Mouse (Mus musculus): ENCODE results near the gene Abca13. TPM values are rescaled to one million over a fixed set of nuclear protein-coding genes. Genes with fewer than 3 reads are reported as not detected.
"Not testable (repeated sequence)": the region's sequence is repeated elsewhere in the genome, so short reads cannot be mapped to it uniquely, and the experiment has no call there.

Gene Abca13
- not detected for total RNA-seq (2021)
- long read RNA-seq, experiment 1 = 0 reads
- long read RNA-seq, experiment 2 = 0 reads

- intact Hi-C loops (cut with DNase I; ENCODE audit: low total_unique reads) = no loop called here
- no peak for DNase-seq
Measured at GRCm38 (mm10) chr11:9191555-9192131, at the start of gene Abca13. Gene Abca13 (plus strand): TSS chr11:9191942.

GRCm38 (mm10) chr11:9145113-9145512, 46.6 kb upstream of the Abca13 start:
- intact Hi-C loops (cut with DNase I; ENCODE audit: low total_unique reads) = no loop called here

DNA sequence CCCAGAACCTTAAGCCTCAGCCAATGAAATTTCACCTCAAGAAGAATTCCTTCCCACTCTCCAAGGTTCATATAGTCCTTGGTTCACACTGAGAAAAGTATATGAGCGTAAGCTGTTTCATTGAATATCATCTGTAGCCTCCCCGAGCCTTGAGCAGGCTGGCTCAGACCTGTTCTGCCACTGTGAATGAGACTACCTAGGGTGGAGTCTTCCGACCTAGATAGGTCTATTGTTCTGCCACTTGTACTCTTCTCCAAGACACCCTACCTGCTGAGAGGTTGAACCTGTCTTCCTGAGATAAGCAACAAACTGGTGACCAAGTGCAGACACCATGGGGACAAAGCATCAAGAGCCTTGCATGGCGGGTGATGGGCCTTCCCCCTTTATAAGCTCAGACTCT, 45.6 kb upstream of the Abca13 start:
- no peak for DNase-seq
- intact Hi-C loops (cut with DNase I; ENCODE audit: low total_unique reads) = no loop called here

More at GRCm38 (mm10) chr11:9145113-9145512, 46.6 kb upstream of the Abca13 start:
- no peak for DNase-seq

DNA sequence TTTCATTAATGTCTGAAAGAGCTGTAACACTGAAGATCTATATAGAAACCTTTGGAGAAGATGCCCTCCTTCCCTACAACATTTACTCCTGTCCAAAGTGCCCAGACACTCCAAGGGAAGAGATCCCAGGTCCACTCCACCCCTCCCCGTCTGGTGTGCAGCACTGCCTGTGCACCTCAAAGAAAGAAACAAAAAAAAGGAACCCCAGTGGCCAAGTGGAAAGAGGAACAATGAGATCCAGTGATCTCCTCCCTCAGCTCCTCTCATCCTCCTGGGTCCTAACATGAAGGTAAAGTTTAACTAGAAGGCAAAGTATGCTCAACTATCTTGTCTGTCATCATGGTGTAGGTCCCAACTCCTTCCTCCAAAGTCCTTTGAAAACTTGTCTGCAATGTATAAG, 45.1 kb upstream of the Abca13 start:
- intact Hi-C loops (cut with DNase I; ENCODE audit: low total_unique reads) = no loop called here
- no peak for DNase-seq

GRCm38 (mm10) chr11:9148206-9148605, 43.5 kb upstream of the Abca13 start:
- no peak for DNase-seq
- intact Hi-C loops (cut with DNase I; ENCODE audit: low total_unique reads) = no loop called here

GRCm38 (mm10) chr11:9150403-9150802, 41.3 kb upstream of the Abca13 start:
- DNase-seq; intact Hi-C loops (cut with DNase I; ENCODE audit: low total_unique reads): not testable (repeated sequence)

DNA sequence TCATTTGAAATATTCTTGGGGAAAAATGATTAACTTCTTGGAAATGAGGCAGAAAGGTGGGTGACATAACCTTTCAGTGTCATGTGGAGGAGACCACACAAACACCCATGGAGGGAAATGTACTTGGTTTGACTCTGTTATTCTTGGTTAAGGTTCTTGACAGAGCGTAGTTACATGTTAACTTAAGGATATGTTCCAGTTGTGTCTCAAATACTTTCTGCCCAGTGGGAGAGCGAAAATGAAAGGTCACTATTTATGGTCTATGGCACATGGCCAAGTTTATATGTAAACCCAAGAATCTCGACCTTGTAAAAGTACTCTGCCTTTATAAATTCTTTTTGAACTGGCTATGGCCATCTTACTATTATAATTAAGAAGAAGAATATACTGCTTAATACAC, 31.8 kb upstream of the Abca13 start:
- intact Hi-C loops (cut with DNase I; ENCODE audit: low total_unique reads) = no loop called here
- DNase-seq = no peak

GRCm38 (mm10) chr11:9167331-9167730, 24.4 kb upstream of the Abca13 start:
- intact Hi-C loops (cut with DNase I; ENCODE audit: low total_unique reads) = no loop called here
- DNase-seq = no peak

- intact Hi-C loops (cut with DNase I; ENCODE audit: low total_unique reads) = no loop called here
- DNase-seq = no peak
Measured at GRCm38 (mm10) chr11:9181477-9181876, 10.3 kb upstream of the Abca13 start.

DNA sequence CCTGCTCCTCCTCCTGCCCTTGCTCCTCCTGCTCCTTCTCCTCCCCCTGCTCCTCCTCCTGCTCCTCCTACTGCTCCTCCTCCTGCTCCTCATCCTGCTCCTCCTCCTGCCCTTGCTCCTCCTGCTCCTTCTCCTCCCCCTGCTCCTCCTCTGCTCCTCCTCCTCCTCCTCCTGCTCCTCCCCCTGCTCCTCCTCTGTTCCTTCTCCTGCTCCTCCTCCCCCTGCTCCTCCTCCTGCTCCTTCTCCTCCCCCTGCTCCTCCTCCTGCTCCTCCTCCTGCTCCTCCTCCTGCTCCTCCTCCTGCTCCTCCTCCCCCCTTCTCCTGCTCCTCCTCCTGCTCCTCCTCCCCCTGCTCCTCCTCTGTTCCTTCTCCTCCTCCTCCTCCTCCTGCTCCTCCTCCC, 2.3 kb upstream of the Abca13 start:
- DNase-seq; intact Hi-C loops (cut with DNase I; ENCODE audit: low total_unique reads): not testable (repeated sequence)

DNA sequence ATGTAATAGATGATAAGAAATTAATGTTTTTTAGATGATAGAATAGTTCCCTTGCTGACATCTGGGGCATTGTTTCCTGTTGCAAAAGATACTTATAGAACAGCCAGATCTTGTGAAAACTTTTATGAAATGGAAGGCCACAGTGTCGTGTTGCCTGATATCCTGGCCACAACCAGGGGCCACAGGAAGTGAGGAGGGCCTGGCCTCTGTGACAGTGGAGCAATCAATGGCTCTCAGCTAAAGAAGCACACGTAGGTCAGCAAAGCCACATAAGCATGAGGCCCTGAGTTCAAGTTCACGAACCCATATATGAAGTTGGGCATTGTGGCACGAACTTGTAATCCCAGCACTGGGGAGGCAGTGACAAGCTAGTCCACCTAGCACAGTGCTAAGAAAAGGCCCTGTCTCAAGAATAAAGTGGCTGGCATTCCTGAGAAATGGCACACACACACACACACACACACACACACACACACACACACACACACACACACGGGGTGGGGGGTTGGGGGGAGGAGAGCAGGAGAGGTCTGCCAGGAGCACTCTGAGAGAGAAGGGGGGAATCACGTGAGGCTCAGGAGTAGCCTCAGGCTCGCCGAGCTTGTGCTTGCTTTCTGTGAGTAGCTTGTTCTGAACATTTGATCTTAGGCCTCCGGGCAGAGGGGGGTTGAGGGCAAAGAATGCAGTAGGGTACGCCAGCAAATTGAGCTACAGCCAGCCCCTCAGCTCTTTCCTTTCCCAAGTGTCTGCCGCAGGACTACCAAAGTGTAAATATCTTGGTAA, 779 bp upstream of the Abca13 start:
- DNase-seq = no peak
- intact Hi-C loops (cut with DNase I; ENCODE audit: low total_unique reads) = no loop called here

- intact Hi-C loops (cut with DNase I; ENCODE audit: low total_unique reads) = no loop called here
- DNase-seq = no peak
Measured at GRCm38 (mm10) chr11:9194861-9195260, 3.1 kb downstream of the Abca13 start.

- DNase-seq = no peak
- intact Hi-C loops (cut with DNase I; ENCODE audit: low total_unique reads) = no loop called here
Measured at GRCm38 (mm10) chr11:9199868-9200267, 8.1 kb downstream of the Abca13 start.

DNA sequence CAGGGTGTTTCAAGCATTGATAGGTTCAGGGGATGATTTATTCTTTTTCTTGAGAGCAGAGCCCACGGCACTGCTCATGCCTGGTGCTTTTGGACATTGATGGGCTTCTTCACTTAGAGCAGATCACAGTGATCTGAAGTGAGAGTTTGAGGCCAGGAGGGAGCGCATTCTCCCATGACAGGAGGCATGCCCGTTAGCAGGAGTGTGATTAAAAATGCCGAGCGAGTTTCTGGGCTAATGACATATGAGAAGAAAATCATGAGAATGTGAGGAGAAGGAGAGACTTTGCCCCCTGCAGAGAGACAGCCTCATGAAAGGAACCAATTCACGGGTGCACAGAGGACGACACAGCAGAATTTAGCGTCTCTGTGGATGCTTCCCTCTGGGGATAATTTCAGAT, 19.0 kb downstream of the Abca13 start:
- no peak for DNase-seq
- intact Hi-C loops (cut with DNase I; ENCODE audit: low total_unique reads) = no loop called here

DNA sequence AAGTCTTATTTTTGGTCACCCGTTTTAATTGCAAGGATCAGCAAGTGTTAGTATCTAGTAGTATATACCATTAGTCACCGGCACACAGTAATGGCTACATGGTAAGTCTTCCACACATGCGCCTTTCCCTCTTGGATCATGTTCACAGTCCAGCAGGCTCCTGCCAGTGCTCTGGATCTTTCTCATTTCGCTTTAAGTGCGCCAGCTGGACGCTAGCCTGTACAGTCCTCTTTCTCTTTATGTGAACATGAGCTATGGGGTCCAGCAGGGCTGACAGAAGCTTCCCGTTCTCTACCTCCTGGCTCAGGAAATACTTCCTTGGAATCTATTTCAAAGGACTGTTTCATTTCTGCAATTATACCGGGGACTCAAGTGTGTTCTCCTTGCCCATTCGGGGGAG, 21.8 kb downstream of the Abca13 start:
- DNase-seq = no peak
- intact Hi-C loops (cut with DNase I; ENCODE audit: low total_unique reads) = no loop called here

DNA sequence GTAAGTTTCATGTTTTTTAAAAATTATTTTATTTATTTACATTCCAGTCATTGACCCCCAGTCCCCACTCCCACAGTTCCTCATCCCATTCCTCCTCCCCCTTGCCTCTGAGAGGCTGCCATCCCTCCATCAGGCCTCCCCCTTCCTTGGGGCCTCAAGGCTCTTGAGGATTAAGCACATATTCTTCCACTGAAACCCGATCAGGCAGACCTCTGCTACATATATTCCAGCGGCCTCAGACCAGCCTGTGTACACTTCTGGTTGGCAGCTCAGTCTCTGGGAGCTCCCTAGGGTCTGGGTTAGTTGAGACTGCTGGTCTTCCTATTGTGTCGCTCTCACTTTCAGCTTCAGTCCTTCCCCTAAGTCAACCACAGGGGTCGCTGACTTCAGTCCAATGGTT, 24.5 kb downstream of the Abca13 start:
- intact Hi-C loops (cut with DNase I; ENCODE audit: low total_unique reads) = no loop called here
- no peak for DNase-seq

DNA sequence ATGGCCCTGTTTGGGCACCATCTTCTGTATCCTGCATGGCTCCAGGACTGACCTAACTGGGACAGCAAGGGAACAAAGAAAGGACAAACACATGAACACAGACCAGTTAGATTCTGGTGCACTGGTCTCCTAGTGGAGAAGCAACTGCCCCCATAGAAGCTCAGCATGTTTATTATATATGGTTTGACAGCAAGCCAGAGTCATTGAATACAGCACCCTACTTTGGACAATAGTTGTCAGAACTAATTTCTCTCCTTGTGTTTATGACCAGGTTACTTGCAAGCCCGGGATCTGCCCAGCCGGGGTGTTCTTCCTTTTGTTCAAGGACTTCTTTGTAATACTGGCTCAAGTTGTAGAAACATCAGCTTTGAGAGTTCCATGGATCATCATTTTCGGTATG, 28.8 kb downstream of the Abca13 start:
- no peak for DNase-seq
- intact Hi-C loops (cut with DNase I; ENCODE audit: low total_unique reads) = no loop called here

- intact Hi-C loops (cut with DNase I; ENCODE audit: low total_unique reads) = no loop called here
- no peak for DNase-seq
Measured at GRCm38 (mm10) chr11:9221646-9222045, 29.9 kb downstream of the Abca13 start.

DNA sequence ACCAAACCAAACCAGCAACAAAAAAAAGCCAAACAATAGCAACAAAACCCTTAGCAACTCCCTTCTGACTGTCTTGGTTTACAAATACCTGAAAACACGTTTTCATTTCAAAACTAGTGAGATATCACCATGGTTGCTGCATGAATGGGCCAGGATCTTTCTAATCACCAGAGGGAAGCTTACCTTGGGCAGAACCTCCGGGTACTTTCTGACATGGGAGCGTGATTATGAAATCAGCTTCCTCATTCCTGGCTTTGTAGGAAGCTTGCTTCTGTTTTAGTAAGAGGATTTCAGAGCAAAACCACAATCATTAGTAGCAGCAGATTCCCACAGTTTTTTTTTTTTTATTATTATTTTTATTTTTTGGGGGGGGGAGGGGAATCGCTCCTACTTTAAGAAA, 34.7 kb downstream of the Abca13 start:
- DNase-seq = no peak

DNA sequence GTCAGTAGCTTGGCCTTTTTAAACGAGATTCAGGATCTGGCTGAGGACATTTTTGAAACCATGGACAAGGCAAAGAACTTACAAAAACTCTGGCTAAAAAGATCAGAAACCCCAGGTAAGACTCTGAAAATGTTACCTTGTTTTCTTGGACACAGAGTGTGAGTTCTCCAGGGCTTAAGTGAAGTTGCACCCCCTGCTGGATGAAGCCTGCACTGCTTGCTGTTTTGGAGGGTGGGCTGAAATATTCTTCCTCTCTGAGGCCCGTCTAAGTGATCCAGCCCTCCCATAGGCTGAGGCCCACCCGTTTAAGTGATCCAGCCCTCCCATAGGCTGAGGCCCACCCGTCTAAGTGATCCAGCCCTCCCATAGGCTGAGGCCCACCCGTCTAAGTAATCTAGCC, 57.9 kb downstream of the Abca13 start:
- intact Hi-C loops (cut with DNase I; ENCODE audit: low total_unique reads); DNase-seq: not testable (repeated sequence)

More for the DNA sequence above, 34.7 kb downstream of the Abca13 start:
- intact Hi-C loops (cut with DNase I; ENCODE audit: low total_unique reads) = no loop called here

- intact Hi-C loops (cut with DNase I; ENCODE audit: low total_unique reads); DNase-seq: not testable (repeated sequence)
Measured at GRCm38 (mm10) chr11:9263072-9263471, 71.3 kb downstream of the Abca13 start.

Measured in gastrocnemius, postnatal 14 days (tissue).